Mouse (Mus musculus): ENCODE data around the gene Rabgap1l.

GRCm38 (mm10) chr1:160597369-160597768 is 195.6 kb downstream of the Rabgap1l start:
- TF ChIP-seq POLR2A (IDR thresholded peaks at IDR 0.05; ENCODE audit: insufficient read depth, low read length) (no peak), CTCF (IDR thresholded peaks at IDR 0.05; ENCODE audit: low read depth, low read length) (no peak)
